Mouse (Mus musculus) kidney, adult 11 months (tissue): ENCODE measurements around the gene Fam43b.
"Not testable (repeated sequence)": the region's sequence is repeated elsewhere in the genome, so short reads cannot be mapped to it uniquely, and the experiment has no call there.

ENCODE experiments used
- DNase-seq: peaks from one replicate; pipeline ENCODE4 v3.0.0; 2022

The Fam43b gene

GRCm38 (mm10) chr4:138395971-138396645 is at the start of gene Fam43b:
Gene Fam43b (minus strand): TSS chr4:138396528.
- no peak for DNase-seq

- no peak for DNase-seq
Measured at GRCm38 (mm10) chr4:138444941-138445340, 48.6 kb upstream of the Fam43b start.

- peak; percentile 4 for DNase-seq
Measured at GRCm38 (mm10) chr4:138440062-138440461, 43.7 kb upstream of the Fam43b start.

- DNase-seq: peak; percentile 93
Measured at GRCm38 (mm10) chr4:138434347-138435316, 38.3 kb upstream of the Fam43b start, which contains the start of gene Mul1. Gene Mul1 (plus strand): TSS chr4:138434671.

GRCm38 (mm10) chr4:138431340-138431739 is 35.0 kb upstream of the Fam43b start:
- DNase-seq: no peak

- no peak for DNase-seq
Measured at GRCm38 (mm10) chr4:138429778-138430177, 33.5 kb upstream of the Fam43b start.

GRCm38 (mm10) chr4:138426778-138427705 is 30.7 kb upstream of the Fam43b start:
- peak; percentile 75 for DNase-seq

GRCm38 (mm10) chr4:138425604-138426003 is 29.3 kb upstream of the Fam43b start:
- not testable (repeated sequence) for DNase-seq

GRCm38 (mm10) chr4:138425028-138425427 is 28.7 kb upstream of the Fam43b start:
- DNase-seq: no peak

GRCm38 (mm10) chr4:138418340-138418957 is 22.1 kb upstream of the Fam43b start:
- no peak for DNase-seq

- no peak for DNase-seq
Measured at GRCm38 (mm10) chr4:138417882-138418281, 21.6 kb upstream of the Fam43b start.

GRCm38 (mm10) chr4:138416414-138416813 is 20.1 kb upstream of the Fam43b start:
- DNase-seq: no peak

- DNase-seq: no peak
Measured at GRCm38 (mm10) chr4:138415991-138416390, 19.7 kb upstream of the Fam43b start.

- no peak for DNase-seq
Measured at GRCm38 (mm10) chr4:138414725-138415124, 18.4 kb upstream of the Fam43b start.

GRCm38 (mm10) chr4:138411504-138412121 is 15.3 kb upstream of the Fam43b start:
- DNase-seq: no peak

- no peak for DNase-seq
Measured at GRCm38 (mm10) chr4:138411011-138411410, 14.7 kb upstream of the Fam43b start.

- no peak for DNase-seq
Measured at GRCm38 (mm10) chr4:138407479-138408194, 11.3 kb upstream of the Fam43b start.

- peak; percentile 36 for DNase-seq
Measured at GRCm38 (mm10) chr4:138404806-138405205, 8.5 kb upstream of the Fam43b start.

- DNase-seq: no peak
Measured at GRCm38 (mm10) chr4:138396711-138397110, 383 bp upstream of the Fam43b start.

- no peak for DNase-seq
Measured at GRCm38 (mm10) chr4:138395087-138395970, 999 bp downstream of the Fam43b start.
